Mouse (Mus musculus) erythroblast, embryonic 14.5 days (primary cell): ENCODE data around the gene Vps29.

Experiments used
- GATA1 ChIP-seq: IDR thresholded peaks from 2 replicates; pipeline ENCODE4 v1.6.1; 2012; ENCODE audit warnings: low read length, inconsistent platforms, mixed read lengths
- TAL1 ChIP-seq: IDR thresholded peaks from 3 replicates; pipeline ENCODE4 v1.6.1; 2012; ENCODE audit warnings: low read length, inconsistent platforms, mixed read lengths

GRCm38 (mm10) chr5:122305472-122305871 is 48.7 kb upstream of the Vps29 start:
- TF ChIP-seq TAL1 (no peak), GATA1 (no peak)
